Mouse (Mus musculus) liver, embryonic 14.5 days (tissue): ENCODE data around the gene Cit.

ENCODE experiments used
- CTCF ChIP-seq: IDR thresholded peaks from 2 replicates; pipeline ENCODE4 v1.5.1; 2016; ENCODE audit warnings: antibody characterized with exemption, low read depth, control low read depth
- EP300 ChIP-seq: IDR thresholded peaks from 2 replicates; pipeline ENCODE4 v1.6.1; 2016; ENCODE audit warnings: antibody characterized with exemption, low read depth

- TF ChIP-seq CTCF, result no peak
- TF ChIP-seq EP300, result no peak
Measured at GRCm38 (mm10) chr5:115812262-115812661, 32.8 kb upstream of the Cit start.
